Mouse (Mus musculus): ENCODE results near the gene Cachd1.

Gene Cachd1

GRCm38 (mm10) chr4:100915093-100915492 is 138.6 kb downstream of the Cachd1 start:
- no peak for DNase-seq (ENCODE audit: extremely low spot score, low read depth, low spot score)

DNA sequence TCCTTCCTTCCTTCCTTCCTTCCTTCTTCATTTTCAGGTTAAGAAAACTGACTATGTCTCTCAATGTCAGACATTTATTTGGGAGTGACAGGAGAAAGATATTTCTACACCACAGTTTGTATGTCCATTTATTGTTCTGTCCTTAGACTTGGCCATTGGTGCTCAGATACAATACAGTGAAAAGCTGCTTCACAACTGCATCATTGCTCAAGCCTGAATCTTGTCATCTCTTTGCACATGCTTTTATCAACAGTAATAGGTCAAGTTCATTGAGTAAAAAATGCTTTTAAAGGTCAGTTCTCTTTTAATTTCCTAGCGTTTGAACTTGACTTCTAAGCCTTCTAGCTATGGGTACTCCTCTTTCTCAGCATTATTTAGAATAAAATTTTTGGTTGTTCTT is 141.0 kb downstream of the Cachd1 start:
- no peak for DNase-seq (ENCODE audit: extremely low spot score, low read depth, low spot score)

DNA sequence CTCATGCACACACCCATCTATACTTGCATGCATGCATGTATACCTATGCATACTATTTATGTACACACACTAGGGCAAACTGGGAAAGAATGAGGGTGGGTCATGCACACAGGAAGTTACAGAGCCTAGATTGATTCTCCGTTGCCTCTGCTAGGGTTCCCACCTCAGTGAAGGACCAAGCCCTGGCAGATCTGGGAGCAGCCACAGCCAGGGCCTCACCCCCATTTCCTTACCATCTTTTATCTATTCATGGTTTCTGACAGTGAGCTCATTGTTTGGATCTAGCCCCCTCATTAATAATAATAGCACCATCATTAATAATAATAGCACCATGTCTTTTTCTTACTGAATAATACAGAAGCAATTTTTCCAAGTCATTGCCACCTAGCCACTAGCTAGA is 143.9 kb downstream of the Cachd1 start:
- DNase-seq (ENCODE audit: extremely low spot score, low read depth, low spot score) = no peak

GRCm38 (mm10) chr4:100922816-100923554 is 146.5 kb downstream of the Cachd1 start:
- DNase-seq (ENCODE audit: extremely low spot score, low read depth, low spot score) = no peak

DNA sequence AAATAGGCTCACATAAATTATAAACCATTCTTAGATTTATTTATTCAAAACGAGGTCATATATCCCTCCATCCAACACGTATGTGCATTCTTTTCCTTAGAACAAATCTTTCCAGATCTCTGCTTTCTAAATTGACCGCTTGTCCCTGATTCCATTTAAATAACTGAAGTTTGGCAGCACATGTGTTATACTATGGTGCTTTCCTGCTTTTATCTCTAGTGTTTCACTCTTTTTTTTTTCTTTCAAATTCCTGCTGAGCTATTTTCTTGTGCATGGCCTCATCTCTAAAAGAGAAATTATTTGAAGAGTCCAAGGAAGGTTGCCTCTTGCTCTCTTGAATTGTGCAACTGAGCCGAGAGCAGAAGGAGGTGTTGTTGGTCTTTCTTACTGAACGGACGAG is 147.1 kb downstream of the Cachd1 start:
- no peak for DNase-seq (ENCODE audit: extremely low spot score, low read depth, low spot score)

DNA sequence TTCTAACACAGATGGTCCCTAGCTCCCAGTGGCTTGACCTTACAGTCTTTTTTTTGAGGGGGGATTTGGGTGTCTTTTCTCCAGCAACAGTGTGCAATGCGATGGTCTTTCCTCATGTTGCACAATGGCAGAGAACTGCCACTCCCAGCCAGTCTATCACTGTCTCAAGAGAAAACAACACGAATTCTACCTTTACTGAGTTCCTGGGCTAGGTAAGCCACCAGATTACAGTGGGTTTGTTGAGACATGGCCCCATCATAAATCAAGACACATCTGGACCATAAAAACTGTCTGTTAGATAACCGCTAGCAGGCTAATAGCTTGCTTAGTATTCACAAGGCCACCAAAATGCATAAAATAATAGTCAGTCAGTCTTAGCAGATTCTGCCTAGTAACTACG is 147.8 kb downstream of the Cachd1 start:
- no peak for DNase-seq (ENCODE audit: extremely low spot score, low read depth, low spot score)

DNA sequence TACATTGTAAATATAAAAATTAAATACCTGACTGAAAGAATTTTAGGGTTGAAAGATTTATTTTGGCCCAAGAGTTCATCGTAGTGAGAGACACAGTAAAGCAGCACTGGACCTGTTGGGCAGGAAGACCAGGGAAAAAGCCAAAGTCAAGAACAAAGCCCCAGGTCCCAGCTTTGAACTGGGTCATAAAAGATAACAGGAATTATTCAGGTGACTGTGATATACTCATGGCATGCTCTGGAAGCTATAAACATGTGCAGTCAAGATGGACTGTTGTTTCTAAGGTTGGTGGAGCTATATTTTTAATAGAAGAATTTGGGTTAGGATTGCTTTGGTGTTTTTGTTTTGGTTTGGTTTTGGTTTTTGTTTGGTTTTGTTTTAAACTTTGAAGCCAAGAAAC is 148.7 kb downstream of the Cachd1 start:
- no peak for DNase-seq (ENCODE audit: extremely low spot score, low read depth, low spot score)

DNA sequence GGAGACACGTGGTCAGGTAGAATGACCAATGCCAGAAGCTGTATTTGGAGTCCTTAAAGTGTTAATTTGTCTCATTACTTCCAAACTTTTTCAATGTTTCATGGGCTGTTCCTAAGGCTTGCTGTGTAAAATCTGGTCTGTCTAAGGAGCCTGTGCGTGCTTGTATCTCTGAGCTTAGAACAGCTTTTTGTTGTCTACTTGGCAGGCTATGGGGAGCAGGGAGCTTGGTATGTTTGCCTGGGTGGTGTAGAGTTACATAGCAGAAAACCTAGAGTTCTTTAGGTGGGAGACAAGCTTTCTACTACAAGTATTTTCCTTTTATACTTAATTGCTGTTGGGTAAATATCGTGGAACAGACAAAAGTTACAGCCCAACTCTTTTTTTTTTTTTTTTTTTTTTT is 150.1 kb downstream of the Cachd1 start:
- no peak for DNase-seq (ENCODE audit: extremely low spot score, low read depth, low spot score)

- DNase-seq (ENCODE audit: extremely low spot score, low read depth, low spot score) = no peak
These were observed 150.6 kb downstream of the Cachd1 start for GRCm38 (mm10) chr4:100927059-100927458.

DNA sequence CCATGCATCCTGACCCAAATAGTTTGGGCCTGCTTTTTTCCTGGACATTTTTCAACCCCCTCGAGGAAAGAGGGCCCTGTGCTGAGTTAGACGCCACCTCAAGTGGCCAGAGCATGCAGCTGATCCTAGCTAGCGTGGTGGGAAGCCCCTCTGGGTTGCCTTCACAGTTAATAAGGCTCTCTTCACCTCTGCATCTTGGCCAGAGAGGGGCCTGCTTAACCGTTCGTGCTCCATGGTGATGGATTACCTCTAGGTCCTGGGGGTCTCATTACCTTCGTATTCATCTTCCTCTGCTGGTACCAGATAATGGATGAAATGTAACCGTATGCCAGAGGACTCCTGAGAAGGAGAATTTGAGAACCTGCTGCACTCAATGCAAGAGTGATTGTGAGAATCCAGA is 167.2 kb downstream of the Cachd1 start:
- DNase-seq (ENCODE audit: extremely low spot score, low read depth, low spot score) = no peak

DNA sequence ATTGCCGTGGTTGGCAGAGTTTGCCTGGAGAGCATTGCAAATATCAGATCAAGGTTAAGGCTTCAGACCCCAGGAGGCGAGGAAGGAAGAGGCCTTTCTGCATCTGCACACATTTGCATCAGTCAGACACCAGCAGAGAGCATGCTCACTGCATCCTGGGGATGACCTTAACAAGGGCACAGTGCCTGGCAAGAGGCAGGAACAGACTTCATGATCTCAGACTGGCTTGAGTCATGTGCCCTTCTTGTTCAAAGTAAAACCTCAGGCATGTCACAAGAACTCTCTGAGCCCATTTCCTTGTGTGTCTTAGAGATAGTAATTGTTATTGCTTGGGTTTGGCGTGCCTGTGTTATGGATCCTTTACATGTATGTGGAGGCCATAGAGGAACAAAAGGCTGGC is 167.8 kb downstream of the Cachd1 start:
- DNase-seq (ENCODE audit: extremely low spot score, low read depth, low spot score) = no peak

DNA sequence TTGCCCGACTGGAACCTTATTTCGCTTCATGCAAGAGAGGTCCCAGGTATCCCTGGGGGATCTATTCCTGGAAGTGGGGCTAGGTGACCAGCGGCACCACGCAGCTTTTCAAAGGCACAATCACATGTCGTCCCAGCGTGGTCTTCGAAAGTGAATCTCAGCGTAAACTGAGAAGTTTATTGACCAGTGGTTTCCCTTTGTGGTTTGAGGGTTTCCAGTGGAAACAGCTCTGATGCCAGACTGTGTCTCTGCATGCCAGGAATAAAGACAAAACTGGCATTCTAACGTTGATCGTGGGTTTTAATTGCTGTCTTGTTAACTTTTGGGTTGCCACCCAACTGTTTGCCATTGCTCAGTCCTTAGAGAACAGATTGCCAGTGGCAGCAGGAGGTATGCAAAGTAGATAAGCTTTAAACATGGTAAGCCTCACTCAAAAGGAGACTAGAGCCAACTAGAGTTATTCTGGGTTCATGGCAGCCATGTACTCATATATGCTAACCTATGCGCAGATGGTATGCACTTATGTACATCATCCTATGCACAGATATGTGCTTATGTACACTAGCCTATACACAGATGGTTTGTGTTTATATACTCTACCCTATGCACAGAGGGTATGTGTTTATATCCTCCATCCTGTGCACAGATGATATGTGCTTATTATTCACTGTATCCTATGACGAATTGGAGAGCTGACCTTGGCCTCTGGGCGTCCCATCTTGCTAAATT is 168.9 kb downstream of the Cachd1 start:
- DNase-seq (ENCODE audit: extremely low spot score, low read depth, low spot score) = no peak

- no peak for DNase-seq (ENCODE audit: extremely low spot score, low read depth, low spot score)
These were observed 172.3 kb downstream of the Cachd1 start for GRCm38 (mm10) chr4:100948494-100949425.

- DNase-seq (ENCODE audit: extremely low spot score, low read depth, low spot score) = no peak
These were observed 173.8 kb downstream of the Cachd1 start for GRCm38 (mm10) chr4:100950316-100950715.

- no peak for DNase-seq (ENCODE audit: extremely low spot score, low read depth, low spot score)
These were observed 175.4 kb downstream of the Cachd1 start for GRCm38 (mm10) chr4:100951876-100952275.

GRCm38 (mm10) chr4:100963341-100963740 is 186.9 kb downstream of the Cachd1 start:
- no peak for DNase-seq (ENCODE audit: extremely low spot score, low read depth, low spot score)

- DNase-seq (ENCODE audit: extremely low spot score, low read depth, low spot score) = no peak
These were observed 187.3 kb downstream of the Cachd1 start for GRCm38 (mm10) chr4:100963796-100964195.

DNA sequence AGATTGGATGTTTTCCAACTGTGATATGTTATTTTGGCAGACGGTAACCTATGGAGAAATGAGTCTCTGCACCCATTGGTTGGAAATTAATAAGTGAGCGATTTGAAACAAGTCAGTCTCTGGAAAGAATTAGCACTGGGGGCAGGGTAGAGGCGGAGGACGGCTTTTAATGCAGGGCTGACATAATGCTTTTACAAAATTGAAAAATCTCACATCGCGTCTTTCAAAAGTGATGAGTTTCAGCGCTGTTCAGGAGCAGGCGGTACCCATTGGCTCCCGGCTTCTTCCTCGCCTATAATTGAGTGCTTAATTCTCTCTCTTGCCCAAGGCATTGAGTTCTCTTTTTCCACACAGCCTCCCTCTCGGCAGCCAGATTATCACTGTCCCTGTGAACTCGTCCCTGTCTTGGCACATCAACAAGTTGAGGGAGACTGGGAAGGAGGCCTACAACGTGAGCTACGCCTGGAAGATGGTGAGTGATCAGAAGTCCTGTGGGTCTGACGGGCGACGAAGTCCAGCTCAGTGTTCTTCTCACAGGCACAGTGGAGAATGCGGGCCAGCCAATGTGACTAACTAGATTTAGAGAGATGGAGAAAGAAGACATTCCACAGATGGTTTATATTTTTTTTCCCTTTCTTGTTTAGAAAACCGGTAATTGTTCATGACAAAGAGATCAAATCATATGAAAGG is 191.4 kb downstream of the Cachd1 start:
- DNase-seq (ENCODE audit: extremely low spot score, low read depth, low spot score) = no peak

- no peak for DNase-seq (ENCODE audit: extremely low spot score, low read depth, low spot score)
These were observed 197.4 kb downstream of the Cachd1 start for GRCm38 (mm10) chr4:100973641-100974454.

- DNase-seq (ENCODE audit: extremely low spot score, low read depth, low spot score) = no peak
These were observed 198.1 kb downstream of the Cachd1 start for GRCm38 (mm10) chr4:100974455-100975035.
